Mouse (Mus musculus) ovary, adult 18-20 months (tissue): Measurements from ENCODE around the gene Sap30l.

Experiments used
- DNase-seq: peaks from one replicate; pipeline ENCODE4 v3.0.0; 2022; ENCODE audit warnings: low spot score, mixed read lengths

The Sap30l gene

GRCm38 (mm10) chr11:57800971-57801765, at the start of gene Sap30l:
Sap30l (plus strand) TSS chr11:57801637.
- peak; percentile 93 for DNase-seq

DNA sequence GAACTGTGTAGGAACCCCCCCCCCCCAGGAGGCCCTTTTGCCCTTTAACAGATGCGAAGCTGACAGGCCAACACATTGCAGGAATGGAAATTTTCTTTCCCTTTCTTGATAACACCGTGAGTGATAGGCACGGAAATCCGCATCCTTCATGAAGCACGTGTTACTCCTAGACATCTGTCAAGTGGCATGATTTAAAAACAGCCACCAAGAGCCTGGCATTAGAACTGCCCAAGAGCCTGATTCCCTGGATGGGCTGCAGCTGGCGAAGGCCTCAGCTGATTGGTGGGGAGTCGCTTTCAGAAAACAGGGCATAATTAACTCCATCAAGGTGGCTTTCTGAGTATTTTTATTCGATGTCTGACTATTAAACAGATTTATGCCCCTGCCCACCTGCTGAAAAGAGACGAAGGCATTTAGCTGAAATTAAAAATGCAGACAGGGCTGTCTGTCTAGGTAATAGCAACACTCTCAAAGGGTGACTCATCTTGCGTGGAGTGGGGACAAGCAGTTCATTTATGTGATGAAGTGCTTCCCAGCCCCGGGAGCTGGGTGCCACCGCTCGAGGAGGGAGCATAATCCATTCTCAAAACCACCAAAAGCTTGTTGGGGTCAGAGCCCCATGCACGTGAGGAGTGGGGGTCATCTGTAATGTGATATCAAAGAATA, 47.8 kb upstream of the Sap30l start:
- DNase-seq, result no peak

DNA sequence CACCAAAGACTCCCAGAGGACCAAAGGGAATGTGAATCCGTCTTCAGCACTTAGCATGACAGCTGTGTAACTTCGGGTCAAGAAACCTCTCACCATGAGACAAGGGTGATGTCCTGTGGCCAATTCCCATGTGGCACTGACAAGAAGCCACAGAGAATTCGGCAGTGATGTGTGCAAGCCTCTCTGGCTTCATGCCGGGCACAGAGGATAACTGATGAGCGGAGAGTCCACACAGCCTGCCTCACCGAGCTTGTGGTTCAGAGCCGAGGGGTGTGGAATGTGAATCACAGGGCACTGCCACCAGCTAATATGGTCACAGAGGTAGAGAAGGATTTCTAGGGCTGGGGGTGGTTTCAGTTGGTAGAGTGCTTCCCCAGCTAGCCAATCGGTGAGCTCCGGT, 42.8 kb upstream of the Sap30l start:
- DNase-seq, result no peak

DNA sequence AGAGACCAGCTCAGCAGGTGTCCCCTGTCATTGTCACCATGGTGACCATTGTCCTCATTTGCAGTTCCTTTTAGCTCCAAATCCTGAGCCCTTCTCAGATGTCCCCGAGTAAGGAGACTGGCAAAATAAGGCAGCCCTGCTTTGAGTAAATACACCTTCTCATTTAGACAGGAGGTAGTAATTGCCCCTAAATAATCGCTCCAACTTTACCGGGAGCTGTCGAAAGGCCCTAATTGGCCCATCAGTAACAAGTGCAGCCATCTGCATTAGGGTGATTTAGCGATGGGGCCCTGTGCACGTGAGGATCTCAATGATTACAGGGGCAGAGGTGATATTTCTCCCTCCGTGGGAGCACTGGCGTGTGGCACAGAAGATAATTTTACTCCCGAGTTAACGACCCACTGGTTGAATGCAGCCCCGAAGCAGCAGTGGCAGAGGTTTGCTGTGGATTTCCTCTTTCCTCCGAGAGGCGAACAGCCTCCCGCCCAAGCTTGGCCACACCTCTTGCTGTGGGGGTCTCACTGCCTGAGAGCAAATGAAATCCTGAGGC, 40.9 kb upstream of the Sap30l start:
- no peak for DNase-seq

DNA sequence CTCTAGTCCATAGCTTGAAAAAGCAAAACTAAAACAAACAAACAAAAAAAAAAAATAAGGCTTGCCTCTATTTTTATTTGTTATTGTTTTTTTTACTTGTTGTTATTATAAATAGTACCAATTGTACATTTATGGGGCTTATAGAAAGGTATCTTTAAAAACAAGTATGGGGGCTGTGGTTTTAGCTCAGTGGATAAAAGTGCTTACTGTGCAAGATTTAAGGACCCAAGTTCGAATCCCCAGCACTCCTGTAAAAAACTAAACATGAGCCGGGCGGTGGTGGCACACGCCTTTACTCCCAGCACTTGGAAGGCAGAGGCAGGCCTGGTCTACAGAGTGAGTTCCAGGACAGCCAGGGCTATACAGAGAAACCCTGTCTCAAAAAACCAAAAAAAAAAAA, 40.1 kb upstream of the Sap30l start:
- no peak for DNase-seq

- no peak for DNase-seq
These were observed 37.3 kb upstream of the Sap30l start for GRCm38 (mm10) chr11:57764124-57764523.

- no peak for DNase-seq
These were observed 34.8 kb upstream of the Sap30l start for GRCm38 (mm10) chr11:57766617-57767016.

- DNase-seq, result no peak
These were observed 34.3 kb upstream of the Sap30l start for GRCm38 (mm10) chr11:57767171-57767570.

GRCm38 (mm10) chr11:57770776-57771175, 30.7 kb upstream of the Sap30l start:
- no peak for DNase-seq

DNA sequence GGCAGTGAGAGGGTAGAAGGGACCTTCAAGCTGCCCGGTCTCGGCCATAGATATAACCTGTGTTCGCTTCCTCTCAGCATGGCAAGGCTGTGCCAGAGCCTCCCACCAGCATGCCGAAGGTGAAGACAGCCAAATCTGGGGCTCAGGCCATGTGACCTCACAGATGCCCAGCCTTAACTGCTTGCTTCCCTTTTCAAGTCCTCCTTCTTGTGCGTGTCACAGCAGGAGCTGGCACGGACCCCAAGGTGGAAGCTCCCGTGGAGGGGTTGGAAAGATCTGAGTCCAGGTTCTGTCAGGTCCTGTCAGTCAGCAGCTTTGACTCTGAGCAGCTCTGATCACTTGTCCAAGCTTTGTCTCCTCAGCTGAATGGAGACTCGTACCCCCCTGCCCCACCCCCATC, 29.8 kb upstream of the Sap30l start:
- no peak for DNase-seq

DNA sequence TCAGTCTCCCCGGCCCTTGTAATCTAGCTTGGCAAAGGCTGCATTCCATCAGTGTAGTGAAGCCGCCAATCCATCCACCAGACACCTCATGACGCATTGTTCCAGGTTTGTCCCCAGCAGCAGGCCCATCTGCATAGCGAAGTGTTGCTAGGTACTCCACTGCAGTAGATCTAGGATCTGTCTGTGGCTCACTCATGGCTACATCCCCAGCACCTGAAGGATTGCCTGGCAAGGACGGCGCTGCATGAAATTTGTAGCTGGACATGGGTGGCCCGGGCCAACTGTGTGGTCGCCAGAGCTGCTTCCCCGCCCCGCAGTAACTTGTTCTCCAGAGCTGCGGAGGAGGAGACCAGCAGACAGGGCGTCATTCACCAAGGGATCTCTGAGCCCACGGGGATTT, 28.0 kb upstream of the Sap30l start:
- DNase-seq, result no peak

- no peak for DNase-seq
These were observed 27.5 kb upstream of the Sap30l start for GRCm38 (mm10) chr11:57773936-57774335.

- no peak for DNase-seq
These were observed 25.6 kb upstream of the Sap30l start for GRCm38 (mm10) chr11:57775868-57776267.

DNA sequence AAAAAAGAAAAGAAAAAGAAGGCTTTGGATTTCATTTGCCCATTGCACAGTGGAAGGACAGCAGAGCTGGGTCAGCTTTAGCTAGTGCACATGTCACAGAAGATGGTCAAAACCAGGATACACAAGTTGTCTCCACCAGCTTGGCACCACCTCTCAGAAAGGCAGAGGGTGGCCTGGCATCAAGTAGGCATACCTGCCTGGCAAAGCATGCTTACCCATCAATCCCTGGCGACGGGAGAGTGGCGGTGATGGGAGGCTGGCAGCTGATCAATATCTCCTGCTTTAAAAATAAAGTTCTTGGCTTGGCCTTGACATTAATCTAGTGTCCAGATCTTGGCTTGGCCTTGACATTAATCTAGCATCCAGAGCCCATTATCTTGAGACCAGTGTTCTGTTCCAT, 24.9 kb upstream of the Sap30l start:
- DNase-seq, result no peak

- no peak for DNase-seq
These were observed 23.1 kb upstream of the Sap30l start for GRCm38 (mm10) chr11:57778349-57778748.

DNA sequence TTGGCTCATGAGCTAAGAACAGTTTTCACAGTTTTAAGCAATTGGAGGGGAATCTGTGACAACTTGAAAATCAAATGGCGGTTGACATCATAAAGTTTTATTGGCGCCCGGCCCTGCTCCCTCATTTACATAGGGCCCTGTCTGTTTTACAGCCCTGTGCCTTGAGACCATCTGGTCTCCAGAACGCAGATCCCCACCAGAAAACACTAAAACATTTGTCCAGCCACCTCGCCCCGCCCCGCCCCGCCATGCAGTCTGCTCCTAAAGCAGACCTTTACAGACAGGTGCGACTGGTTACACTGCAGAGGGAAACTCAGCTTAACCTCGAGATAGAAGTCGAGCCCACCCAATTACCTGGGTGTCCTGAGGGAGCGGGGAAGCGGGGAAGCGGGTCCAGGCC, 21.6 kb upstream of the Sap30l start:
- DNase-seq, result no peak

- no peak for DNase-seq
These were observed 14.6 kb upstream of the Sap30l start for GRCm38 (mm10) chr11:57786616-57787418.

DNA sequence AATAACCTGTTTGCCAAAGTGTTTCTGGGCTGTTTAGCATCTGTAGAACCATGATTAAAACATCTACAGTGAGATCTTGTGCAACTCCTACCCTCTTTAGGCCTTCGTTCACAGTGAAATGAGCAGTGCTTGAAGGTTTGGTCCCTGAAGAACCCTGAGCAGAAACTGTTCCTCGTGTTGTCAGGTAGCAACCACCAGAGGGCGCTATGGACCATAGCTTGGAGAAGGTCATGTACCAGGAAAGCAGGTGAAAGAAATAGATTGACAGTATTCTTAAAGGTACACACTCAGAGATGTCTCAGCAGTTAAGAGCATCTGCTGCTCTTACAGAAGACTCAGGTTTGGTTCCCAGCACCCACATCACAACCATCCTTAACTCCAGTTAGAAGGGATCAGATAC, 13.5 kb upstream of the Sap30l start:
- no peak for DNase-seq

GRCm38 (mm10) chr11:57790866-57791535, 10.4 kb upstream of the Sap30l start:
- no peak for DNase-seq

DNA sequence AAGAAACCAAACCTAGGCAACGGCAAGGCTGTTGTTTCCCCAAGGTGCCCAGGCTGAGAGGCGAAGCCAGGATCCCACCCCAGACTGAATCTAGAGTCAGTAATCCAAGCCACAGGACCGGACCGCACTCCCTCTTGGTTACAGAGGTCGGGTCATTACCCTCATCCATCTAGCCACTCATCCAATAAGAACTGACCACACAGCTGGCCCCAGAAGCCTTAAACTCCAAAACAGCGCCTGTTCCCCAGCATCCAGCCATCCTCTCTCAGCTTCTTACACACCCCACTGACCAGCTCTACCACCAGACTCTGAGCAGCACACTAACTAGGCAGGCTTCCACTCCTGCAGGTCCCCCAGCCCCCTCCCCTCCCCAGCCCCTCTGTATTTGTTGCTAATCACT, 6.4 kb upstream of the Sap30l start:
- DNase-seq, result no peak

DNA sequence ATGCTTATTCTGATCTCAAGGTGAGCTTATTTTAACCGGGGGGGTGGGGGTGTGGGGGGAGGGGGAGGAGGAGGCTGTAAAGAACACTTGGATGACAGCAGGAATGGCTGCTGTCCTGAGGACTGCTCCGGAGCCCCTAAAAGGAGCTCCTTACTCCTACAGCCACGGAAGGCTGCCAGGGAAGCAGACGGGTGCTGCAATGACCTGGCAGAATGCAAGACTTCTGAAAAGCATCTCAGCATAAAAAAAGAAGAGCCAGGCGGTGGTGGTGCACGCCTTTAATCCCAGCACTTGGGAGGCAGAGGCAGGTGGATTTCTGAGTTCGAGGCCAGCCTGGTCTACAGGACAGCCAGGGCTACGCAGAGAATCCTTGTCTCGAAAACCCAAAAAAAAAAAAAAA, 3.6 kb upstream of the Sap30l start:
- DNase-seq, result no peak

DNA sequence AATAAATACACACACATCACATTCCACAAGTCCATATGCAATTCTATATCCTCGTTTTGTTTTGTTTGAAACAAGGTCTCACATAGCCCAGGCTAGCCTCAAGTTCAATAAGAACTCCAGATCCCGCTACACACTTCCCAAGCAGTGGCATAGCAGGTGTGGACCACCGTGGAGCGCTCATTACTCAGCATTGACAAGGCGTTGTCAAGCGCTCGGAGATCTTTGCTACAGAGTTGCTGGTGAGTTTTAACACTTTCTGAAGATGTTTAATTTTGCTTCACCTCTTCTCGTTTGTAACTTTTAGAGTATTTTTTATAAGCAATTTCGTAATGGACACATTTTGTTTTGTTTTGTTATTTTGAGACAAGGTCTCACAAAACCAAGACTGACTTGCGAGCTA, 2.0 kb upstream of the Sap30l start:
- no peak for DNase-seq
